Mouse (Mus musculus) layer of hippocampus, adult 2 months (tissue): ENCODE data around the gene Ifit1bl2. TPM values are rescaled to one million over a fixed set of nuclear protein-coding genes. Genes with fewer than 3 reads are reported as not detected.
"Not testable (repeated sequence)": the region's sequence is repeated elsewhere in the genome, so short reads cannot be mapped to it uniquely, and the experiment has no call there.

Source experiments
- DNase-seq, 2 experiments: peaks; one replicate each; pipeline ENCODE4 v3.0.0; 2022; ENCODE audit warnings: low spot score in 2 of 2
- H3K27ac ChIP-seq: fragments of 200-600 bp; 2 replicates; pipeline ENCODE4 v1.8.1; 2022
- H3K4me3 ChIP-seq: fragments of 200-600 bp; 2 replicates; pipeline ENCODE4 v1.8.1; 2022; ENCODE audit warnings: mild to moderate bottlenecking
- CTCF ChIP-seq: fragments of 200-600 bp; conservative IDR thresholded peaks from 2 replicates; pipeline ENCODE4 v1.8.1; 2022; ENCODE audit warnings: antibody characterized with exemption, mild to moderate bottlenecking, moderate library complexity
- total RNA-seq, 2 experiments: library from RNA; stranded (reverse); gene quantifications; 2 replicates each; pipeline ENCODE4 v1.2.3; 2021

The Ifit1bl2 gene
- total RNA-seq, 2 experiments from 2014 or later: 0.27 to 0.38 TPM

GRCm38 (mm10) chr19:34598341-34598740 lies 42.2 kb downstream of the Ifit1bl2 start:
- no peak overlapping the region for H3K27ac ChIP-seq
- TF ChIP-seq CTCF: no peak
- DNase-seq: peak; percentile 60 to 73
- no peak overlapping the region for H3K4me3 ChIP-seq

- no peak for TF ChIP-seq CTCF
- H3K4me3 ChIP-seq: no peak overlapping the region
- no peak for DNase-seq
- no peak overlapping the region for H3K27ac ChIP-seq
Observed at GRCm38 (mm10) chr19:34596811-34597210, 43.7 kb downstream of the Ifit1bl2 start.

GRCm38 (mm10) chr19:34594523-34594922 lies 46.0 kb downstream of the Ifit1bl2 start:
- not testable (repeated sequence) for H3K27ac ChIP-seq, H3K4me3 ChIP-seq, DNase-seq

DNA sequence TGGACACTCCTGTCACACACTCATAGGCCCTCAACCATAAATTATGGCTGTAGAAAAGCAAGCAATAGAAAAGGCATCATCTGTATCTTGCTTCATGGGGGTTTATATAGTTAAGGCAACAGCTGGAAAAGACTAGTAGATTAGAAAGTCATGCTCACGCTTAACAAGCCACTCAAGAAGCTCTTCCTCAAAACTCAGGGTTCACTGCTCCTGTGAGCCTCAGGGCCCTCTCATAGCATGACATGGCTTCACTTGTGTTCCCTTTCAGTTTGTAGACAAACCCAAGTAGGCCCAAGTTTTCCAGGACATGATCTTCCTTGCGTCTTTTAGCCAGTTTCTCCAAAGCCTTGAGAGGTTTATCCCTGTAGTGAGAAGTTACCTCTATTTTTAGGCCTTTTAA lies 47.1 kb downstream of the Ifit1bl2 start:
- H3K27ac ChIP-seq: no peak overlapping the region
- no peak for TF ChIP-seq CTCF
- DNase-seq: no peak
- no peak overlapping the region for H3K4me3 ChIP-seq

DNA sequence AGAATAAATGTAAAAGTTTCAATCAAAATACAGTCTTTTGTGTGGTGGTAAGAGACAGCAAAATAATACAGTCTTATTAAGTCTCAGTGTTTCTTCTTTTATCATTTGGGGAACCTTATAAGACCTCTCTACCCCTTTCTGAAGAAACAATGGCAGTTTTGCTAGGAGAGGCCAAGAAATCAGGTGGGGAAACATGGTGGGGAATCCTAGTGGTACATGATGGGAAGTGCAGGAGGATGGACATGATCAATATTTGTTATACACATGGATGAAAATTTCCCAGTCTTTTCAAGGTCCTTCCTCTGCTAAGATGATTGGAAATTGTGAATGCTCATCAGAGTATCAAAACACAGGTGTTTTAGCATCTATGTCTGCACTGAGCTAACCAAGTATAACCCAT lies 51.6 kb downstream of the Ifit1bl2 start:
- H3K27ac ChIP-seq: no peak overlapping the region
- peak; percentile 66 for TF ChIP-seq CTCF
- DNase-seq: no peak
- no peak overlapping the region for H3K4me3 ChIP-seq

- H3K27ac ChIP-seq, DNase-seq, H3K4me3 ChIP-seq: not testable (repeated sequence)
Observed at GRCm38 (mm10) chr19:34587898-34588692, 52.4 kb downstream of the Ifit1bl2 start.

GRCm38 (mm10) chr19:34585740-34586458 lies 54.6 kb downstream of the Ifit1bl2 start:
- not testable (repeated sequence) for H3K4me3 ChIP-seq, H3K27ac ChIP-seq, DNase-seq
- peak; percentile 51 for TF ChIP-seq CTCF

DNA sequence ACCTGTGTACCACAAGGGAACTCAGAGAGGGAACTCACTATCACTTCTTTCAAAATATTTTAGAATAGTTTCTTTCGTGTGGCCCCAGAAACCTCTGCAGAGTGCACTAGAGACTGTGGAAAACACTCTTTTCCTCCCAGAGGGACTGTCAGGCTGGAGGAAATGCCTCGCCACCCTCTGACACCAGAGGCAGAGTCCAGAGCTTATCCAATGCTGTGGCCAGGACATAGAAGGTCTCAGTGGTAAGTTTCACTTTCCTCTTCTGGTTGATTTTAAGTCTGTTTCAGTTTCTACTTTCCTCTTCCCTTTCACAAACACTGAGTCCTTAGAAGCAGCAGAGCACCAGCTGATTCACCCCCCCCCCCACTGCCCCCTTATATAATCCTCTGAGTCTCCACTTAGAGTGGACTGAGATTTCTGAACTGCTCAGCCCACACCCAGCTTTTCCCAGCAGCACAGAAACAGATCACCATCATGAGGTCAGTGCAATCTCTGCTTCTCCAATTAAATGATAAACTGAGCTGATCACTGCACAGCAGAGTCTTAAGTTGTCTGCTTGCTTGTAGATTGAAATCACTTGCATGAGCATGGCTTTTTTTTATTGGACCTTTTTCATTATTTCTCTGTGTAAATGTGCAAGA lies 57.3 kb downstream of the Ifit1bl2 start, which contains the start of gene Ifit3:
Gene Ifit3 (plus strand): TSS at position 406 of the 641 bp plus-strand sequence.
- not testable (repeated sequence) for H3K27ac ChIP-seq, DNase-seq, H3K4me3 ChIP-seq

GRCm38 (mm10) chr19:34582696-34583095 lies 57.8 kb downstream of the Ifit1bl2 start:
- H3K4me3 ChIP-seq, DNase-seq, H3K27ac ChIP-seq: not testable (repeated sequence)

DNA sequence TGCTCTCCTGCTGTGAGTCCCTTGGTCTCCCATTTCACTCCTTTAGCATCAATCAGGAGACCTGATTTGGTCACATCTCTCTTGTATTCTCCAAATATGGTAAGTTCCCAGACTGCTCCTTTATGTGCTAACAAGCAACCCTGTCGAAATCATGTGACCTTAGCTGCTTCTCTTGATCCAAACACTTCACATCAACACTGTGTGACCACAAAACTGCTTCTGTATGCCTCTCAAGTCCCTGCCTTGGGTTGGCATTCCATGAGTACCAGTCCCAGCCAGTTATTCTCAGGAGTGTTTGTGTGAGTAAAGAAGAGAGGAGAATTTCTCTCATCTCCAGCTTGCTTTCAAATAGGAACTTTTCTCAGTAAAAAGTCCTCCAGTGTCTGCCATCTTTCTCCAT lies 63.4 kb downstream of the Ifit1bl2 start:
- H3K27ac ChIP-seq: no peak overlapping the region
- TF ChIP-seq CTCF: no peak
- no peak for DNase-seq
- H3K4me3 ChIP-seq: no peak overlapping the region

GRCm38 (mm10) chr19:34573650-34574049 lies 66.9 kb downstream of the Ifit1bl2 start:
- Histone ChIP-seq H3K4me3 (no peak overlapping the region), H3K27ac (no peak overlapping the region)
- no peak for DNase-seq
- TF ChIP-seq CTCF: no peak

- Histone ChIP-seq H3K4me3 (no peak overlapping the region), H3K27ac (no peak overlapping the region)
- DNase-seq: no peak
- no peak for TF ChIP-seq CTCF
Observed at GRCm38 (mm10) chr19:34571080-34571479, 69.5 kb downstream of the Ifit1bl2 start.

GRCm38 (mm10) chr19:34569896-34570476 lies 70.6 kb downstream of the Ifit1bl2 start:
- no peak for DNase-seq
- H3K4me3 ChIP-seq: no peak overlapping the region
- H3K27ac ChIP-seq: no peak overlapping the region
- TF ChIP-seq CTCF: no peak
